Mouse (Mus musculus) myocyte (in vitro differentiated cells): ENCODE results near the gene Fam49a. TPM values are rescaled to one million over a fixed set of nuclear protein-coding genes. Genes with fewer than 3 reads are reported as not detected.

Experiments
- H3K27me3 ChIP-seq: one replicate; pipeline ENCODE4 v1.6.1; 2011; ENCODE audit not compliant: control insufficient read depth, insufficient read depth, insufficient read length
- H3K36me3 ChIP-seq: one replicate; pipeline ENCODE4 v1.6.1; 2011; ENCODE audit not compliant: control insufficient read depth, insufficient read depth
- H3K4me2 ChIP-seq: one replicate; pipeline ENCODE4 v1.6.1; 2011; ENCODE audit warnings: low read depth, control low read depth
- H3K4me3 ChIP-seq: one replicate; pipeline ENCODE4 v1.5.1; 2011; ENCODE audit warnings: mild to moderate bottlenecking, control low read depth, moderate library complexity
- H3K79me2 ChIP-seq: one replicate; pipeline ENCODE4 v1.6.1; 2011; ENCODE audit not compliant: control insufficient read depth, insufficient read depth
- H3ac ChIP-seq: one replicate; pipeline ENCODE4 v1.6.1; 2011; ENCODE audit not compliant: control insufficient read depth, insufficient read length
- CEBPB ChIP-seq: IDR thresholded peaks from 2 replicates; pipeline ENCODE4 v1.6.1; 2011; ENCODE audit warnings: mild to moderate bottlenecking, moderate library complexity; ENCODE audit not compliant: poor library complexity, insufficient read depth, severe bottlenecking
- E2F4 ChIP-seq: IDR thresholded peaks from one replicate; pipeline ENCODE4 v1.6.1; 2011; ENCODE audit warnings: mild to moderate bottlenecking, control low read depth, moderate library complexity; ENCODE audit not compliant: insufficient read depth
- MAX ChIP-seq: IDR thresholded peaks from one replicate; pipeline ENCODE4 v1.6.1; 2011; ENCODE audit warnings: low read depth, mild to moderate bottlenecking, control low read depth
- MYOD1 ChIP-seq, 3 experiments: IDR thresholded peaks; one replicate each; pipeline ENCODE4 v1.6.1; 2011; ENCODE audit warnings: control low read depth in 2 of 3, low read depth in 2 of 3, mild to moderate bottlenecking in 2 of 3, moderate library complexity in 1 of 3; ENCODE audit not compliant: insufficient read length in 2 of 3, control insufficient read depth in 1 of 3
- MYOG ChIP-seq, 3 experiments: IDR thresholded peaks; one replicate each; pipeline ENCODE4 v1.6.1; 2011; ENCODE audit warnings: control low read depth in 2 of 3, low read depth in 2 of 3, mild to moderate bottlenecking in 2 of 3; ENCODE audit not compliant: insufficient read length in 2 of 3, control insufficient read depth in 1 of 3, insufficient read depth in 1 of 3
- POLR2A ChIP-seq: IDR thresholded peaks from one replicate; pipeline ENCODE4 v1.6.1; 2011; ENCODE audit warnings: low read depth, mild to moderate bottlenecking, control low read depth, moderate library complexity; ENCODE audit not compliant: insufficient read length
- POLR2AphosphoS2 ChIP-seq: IDR thresholded peaks from one replicate; pipeline ENCODE4 v1.6.1; 2011; ENCODE audit warnings: low read depth, control low read depth; ENCODE audit not compliant: insufficient read length
- REST ChIP-seq: IDR thresholded peaks from one replicate; pipeline ENCODE4 v1.6.1; 2011; ENCODE audit warnings: mild to moderate bottlenecking, control low read depth, moderate library complexity; ENCODE audit not compliant: insufficient read depth, insufficient read length
- SRF ChIP-seq: IDR thresholded peaks from one replicate; pipeline ENCODE4 v1.6.1; 2011; ENCODE audit warnings: low read depth; ENCODE audit not compliant: control insufficient read depth, insufficient read length
- TCF12 ChIP-seq: IDR thresholded peaks from one replicate; pipeline ENCODE4 v1.6.1; 2011; ENCODE audit warnings: mild to moderate bottlenecking, control low read depth; ENCODE audit not compliant: poor library complexity, insufficient read depth, severe bottlenecking
- TCF3 ChIP-seq: IDR thresholded peaks from one replicate; pipeline ENCODE4 v1.6.1; 2011; ENCODE audit warnings: low read depth, control low read depth; ENCODE audit not compliant: insufficient read length
- USF1 ChIP-seq: IDR thresholded peaks from one replicate; pipeline ENCODE4 v1.6.1; 2011; ENCODE audit warnings: low read depth, mild to moderate bottlenecking, control low read depth, moderate library complexity
- polyA plus RNA-seq: library from polyadenylated mRNA; unstranded; fragments of >200 nt; fragmentation: generic; extraction: Trizol; gene quantifications from one replicate; pipeline ENCODE4 v1.2.1, GENCODE M21; 2012; ENCODE audit warnings: missing spikeins

Fam49a gene
- polyA plus RNA-seq, 1 experiment = not detected

DNA sequence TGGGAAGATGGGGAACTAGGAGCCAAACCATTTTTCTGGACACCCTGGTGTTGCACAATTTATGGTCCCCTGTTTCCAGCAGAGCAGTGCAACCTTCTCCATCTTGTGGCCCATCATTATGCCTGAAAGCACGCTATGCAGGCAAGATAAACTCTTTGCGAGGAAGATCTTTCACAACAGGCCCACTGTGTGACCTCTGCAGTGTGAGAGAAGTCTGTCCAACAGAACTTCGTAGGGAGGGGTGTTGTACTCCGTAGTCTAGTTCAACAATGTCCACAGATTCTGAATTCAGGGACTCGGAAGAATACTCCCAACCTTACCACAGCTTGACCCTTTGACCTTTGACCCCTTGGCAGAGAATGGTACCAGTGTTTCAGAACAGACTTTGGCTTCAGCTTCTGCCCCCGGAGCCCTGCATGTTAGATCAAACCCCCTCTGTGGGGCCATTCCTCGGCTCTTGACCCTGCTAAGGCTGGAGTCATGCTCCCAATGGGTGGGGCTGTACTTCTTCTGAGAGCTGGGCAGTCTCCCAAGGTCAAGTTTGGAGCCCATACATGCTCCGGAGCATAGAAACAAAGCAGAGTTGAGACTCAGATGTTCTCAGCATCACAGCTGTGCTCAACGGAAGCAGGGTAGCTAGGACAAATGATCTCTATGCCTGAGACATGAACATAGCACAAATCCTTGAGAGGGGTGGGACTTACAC, 39.2 kb upstream of the Fam49a start:
- H3K4me2 ChIP-seq = no peak overlapping the region
- TF ChIP-seq POLR2A (no peak), CEBPB (no peak), TCF3 (no peak), MYOG (IDR thresholded peaks at IDR 0.05; ENCODE audit: control insufficient read depth in 1 of 3, insufficient read depth in 1 of 3, insufficient read length in 2 of 3, low read depth in 2 of 3) (no peak), REST (no peak), MYOD1 (IDR thresholded peaks at IDR 0.05; ENCODE audit: control insufficient read depth in 1 of 3, insufficient read length in 2 of 3, low read depth in 2 of 3) (no peak), POLR2AphosphoS2 (no peak), SRF (no peak), E2F4 (no peak), TCF12 (no peak), MAX (no peak), USF1 (no peak)
- no peaks in the 10 kb centered on the region for H3K27me3 ChIP-seq
- no peaks in the 10 kb centered on the region for H3K79me2 ChIP-seq
- no peak overlapping the region for H3ac ChIP-seq
- no peaks in the 10 kb centered on the region for H3K36me3 ChIP-seq
- H3K4me3 ChIP-seq = no peak overlapping the region

DNA sequence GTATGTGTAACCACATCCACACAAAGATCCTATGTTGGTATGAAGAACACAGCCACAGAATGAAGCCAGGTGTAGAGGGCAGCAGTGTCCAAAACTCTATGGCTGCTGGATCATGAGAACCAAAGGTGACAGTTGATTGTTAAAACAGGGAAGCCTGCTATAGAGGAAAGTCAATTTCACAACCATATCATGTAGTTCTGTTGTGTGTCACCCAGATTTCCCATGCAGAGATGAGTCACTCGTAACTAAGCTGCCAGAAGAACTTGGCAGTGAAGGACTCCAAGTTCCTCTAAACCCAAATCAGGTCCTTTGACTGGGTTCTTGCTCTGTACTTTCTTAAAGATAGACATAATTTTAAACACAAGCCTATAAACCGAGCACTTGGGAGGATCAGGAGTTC, 38.6 kb upstream of the Fam49a start:
- Histone ChIP-seq H3K4me2 (no peak overlapping the region), H3K27me3 (no peaks in the 10 kb centered on the region), H3ac (no peak overlapping the region), H3K79me2 (no peaks in the 10 kb centered on the region), H3K4me3 (no peak overlapping the region), H3K36me3 (no peaks in the 10 kb centered on the region)
- TF ChIP-seq MYOD1 (IDR thresholded peaks at IDR 0.05; ENCODE audit: control insufficient read depth in 1 of 3, insufficient read length in 2 of 3, low read depth in 2 of 3) (no peak), POLR2A (no peak)

DNA sequence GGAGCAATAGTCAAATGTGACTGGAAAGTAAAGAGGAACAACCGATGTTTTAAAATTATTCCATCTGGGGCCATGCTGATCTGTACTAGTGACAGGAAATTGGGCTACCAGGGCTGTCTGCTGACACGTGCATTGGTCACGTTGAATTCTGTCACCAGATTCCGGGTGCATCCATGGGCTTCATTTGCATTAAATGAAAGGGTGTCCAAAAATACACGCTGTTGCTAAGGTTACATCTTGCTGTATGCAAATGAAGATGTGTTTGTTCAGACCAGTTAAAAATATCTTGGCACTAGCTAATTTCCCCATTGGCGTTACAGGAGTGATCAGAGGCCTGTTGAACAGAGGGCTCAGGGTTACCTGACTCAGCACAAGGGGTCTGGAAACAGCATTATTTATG, 36.2 kb upstream of the Fam49a start:
- no peak for TF ChIP-seq E2F4
- no peak for TF ChIP-seq TCF3
- TF ChIP-seq MYOD1 (IDR thresholded peaks at IDR 0.05; ENCODE audit: control insufficient read depth in 1 of 3, insufficient read length in 2 of 3, low read depth in 2 of 3) = no peak
- TF ChIP-seq TCF12 = no peak
- TF ChIP-seq CEBPB = no peak
- no peak for TF ChIP-seq USF1
- TF ChIP-seq POLR2AphosphoS2 = no peak
- no peak for TF ChIP-seq REST
- no peak for TF ChIP-seq MYOG (IDR thresholded peaks at IDR 0.05; ENCODE audit: control insufficient read depth in 1 of 3, insufficient read depth in 1 of 3, insufficient read length in 2 of 3, low read depth in 2 of 3)
- no peak for TF ChIP-seq POLR2A
- no peak for TF ChIP-seq SRF
- TF ChIP-seq MAX = no peak

DNA sequence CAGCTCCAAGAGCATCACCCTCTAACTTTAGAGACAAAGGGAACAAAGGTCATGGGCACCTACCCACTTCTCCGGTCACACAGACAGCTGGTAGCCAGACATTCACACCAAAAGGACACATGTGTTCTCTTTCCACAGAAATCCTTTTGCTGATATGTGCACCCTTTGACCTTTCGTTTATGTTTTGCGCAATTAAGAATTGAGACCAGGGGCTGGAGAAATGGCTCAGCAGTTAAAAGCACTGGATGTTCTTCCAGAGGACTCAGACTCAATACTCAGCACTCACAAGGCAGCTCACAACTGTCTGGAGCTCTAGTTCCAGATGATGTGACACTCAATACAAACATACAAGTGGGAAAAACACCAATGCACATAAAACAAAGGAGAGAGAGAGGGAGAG, 34.3 kb upstream of the Fam49a start:
- H3K27me3 ChIP-seq = no peaks in the 10 kb centered on the region
- no peaks in the 10 kb centered on the region for H3K36me3 ChIP-seq

More for the DNA sequence above, 36.2 kb upstream of the Fam49a start:
- H3ac ChIP-seq = no peak overlapping the region
- no peak overlapping the region for H3K4me2 ChIP-seq
- H3K79me2 ChIP-seq = no peaks in the 10 kb centered on the region
- H3K27me3 ChIP-seq = no peaks in the 10 kb centered on the region
- H3K4me3 ChIP-seq = no peak overlapping the region
- H3K36me3 ChIP-seq = no peaks in the 10 kb centered on the region

More for the DNA sequence above, 34.3 kb upstream of the Fam49a start:
- TF ChIP-seq MYOG (IDR thresholded peaks at IDR 0.05; ENCODE audit: control insufficient read depth in 1 of 3, insufficient read depth in 1 of 3, insufficient read length in 2 of 3, low read depth in 2 of 3) (no peak), USF1 (no peak), TCF12 (no peak), E2F4 (no peak), TCF3 (no peak), POLR2AphosphoS2 (no peak), CEBPB (no peak), POLR2A (no peak), SRF (no peak), MYOD1 (IDR thresholded peaks at IDR 0.05; ENCODE audit: control insufficient read depth in 1 of 3, insufficient read length in 2 of 3, low read depth in 2 of 3) (no peak), REST (no peak), MAX (no peak)
- Histone ChIP-seq H3K4me2 (no peak overlapping the region), H3K4me3 (no peak overlapping the region), H3K79me2 (no peaks in the 10 kb centered on the region), H3ac (no peak overlapping the region)
